Mouse (Mus musculus): ENCODE measurements around the gene Rcl1. TPM values are rescaled to one million over a fixed set of nuclear protein-coding genes. Genes with fewer than 3 reads are reported as not detected.
A peak's percentile ranks its signal among the peaks of the same experiment; 100 is the strongest.

Gene Rcl1
- total RNA-seq (2021) = 36.1 and 39.4 TPM in 2 replicates
- long read RNA-seq, experiment 1, transcript Rcl1-201 (9 exons, 1,803 nt) = major isoform, 58 of 61 reads
- long read RNA-seq, experiment 1, partial matches to known transcripts = 1 of 61 reads
- long read RNA-seq, experiment 1, other reads (novel, unspliced or antisense) = 2 of 61 reads
- long read RNA-seq, experiment 2, transcript Rcl1-201 (9 exons, 1,803 nt) = major isoform, 43 of 53 reads
- long read RNA-seq, experiment 2, partial matches to known transcripts = 5 of 53 reads
- long read RNA-seq, experiment 2, other reads (novel, unspliced or antisense) = 5 of 53 reads

- peak; percentile 97 for DNase-seq
Measured at GRCm38 (mm10) chr19:29100874-29101542, at the start of gene Rcl1. Gene Rcl1 (plus strand): TSS chr19:29101375.

- no peak for DNase-seq
Measured at GRCm38 (mm10) chr19:29052786-29053185, 48.4 kb upstream of the Rcl1 start.

GRCm38 (mm10) chr19:29054594-29054993 lies 46.6 kb upstream of the Rcl1 start:
- no peak for DNase-seq

GRCm38 (mm10) chr19:29055469-29055868 lies 45.7 kb upstream of the Rcl1 start:
- no peak for DNase-seq

- no peak for DNase-seq
Measured at GRCm38 (mm10) chr19:29058741-29059140, 42.4 kb upstream of the Rcl1 start.

GRCm38 (mm10) chr19:29059688-29060087 lies 41.5 kb upstream of the Rcl1 start:
- peak; percentile 15 for DNase-seq

- no peak for DNase-seq
Measured at GRCm38 (mm10) chr19:29060299-29060698, 40.9 kb upstream of the Rcl1 start.

GRCm38 (mm10) chr19:29063009-29063408 lies 38.2 kb upstream of the Rcl1 start:
- no peak for DNase-seq

- peak; percentile 95 for DNase-seq
Measured at GRCm38 (mm10) chr19:29063577-29064363, 37.4 kb upstream of the Rcl1 start.

- DNase-seq = peak; percentile 65
Measured at GRCm38 (mm10) chr19:29064451-29065102, 36.6 kb upstream of the Rcl1 start.

- peak; percentile 84 for DNase-seq
Measured at GRCm38 (mm10) chr19:29066981-29067471, 34.1 kb upstream of the Rcl1 start.

- DNase-seq = no peak
Measured at GRCm38 (mm10) chr19:29069195-29069594, 32.0 kb upstream of the Rcl1 start.

- DNase-seq = peak; percentile 41
Measured at GRCm38 (mm10) chr19:29074802-29075201, 26.4 kb upstream of the Rcl1 start.

- no peak for DNase-seq
Measured at GRCm38 (mm10) chr19:29088628-29089027, 12.5 kb upstream of the Rcl1 start.

GRCm38 (mm10) chr19:29092194-29092593 lies 9.0 kb upstream of the Rcl1 start:
- no peak for DNase-seq

GRCm38 (mm10) chr19:29099106-29099505 lies 2.1 kb upstream of the Rcl1 start:
- no peak for DNase-seq

GRCm38 (mm10) chr19:29099596-29099995 lies 1.6 kb upstream of the Rcl1 start:
- no peak for DNase-seq

GRCm38 (mm10) chr19:29100261-29100660 lies 914 bp upstream of the Rcl1 start:
- no peak for DNase-seq

- no peak for DNase-seq
Measured at GRCm38 (mm10) chr19:29101591-29101990, 416 bp downstream of the Rcl1 start.

GRCm38 (mm10) chr19:29102098-29102497 lies 923 bp downstream of the Rcl1 start:
- DNase-seq = no peak

- no peak for DNase-seq
Measured at GRCm38 (mm10) chr19:29105816-29106215, 4.6 kb downstream of the Rcl1 start.

GRCm38 (mm10) chr19:29106261-29106660 lies 5.1 kb downstream of the Rcl1 start:
- DNase-seq = no peak

Measured in adrenal gland, postnatal 14 days (tissue).